Mouse (Mus musculus): ENCODE results near the gene 2410004B18Rik. TPM values are rescaled to one million over a fixed set of nuclear protein-coding genes. Genes with fewer than 3 reads are reported as not detected.
"Not testable (repeated sequence)": the region's sequence is repeated elsewhere in the genome, so short reads cannot be mapped to it uniquely, and the experiment has no call there.

2410004B18Rik gene
- 10 to 100 TPM; 22.6 to 23.1 TPM for total RNA-seq (2021)

DNA sequence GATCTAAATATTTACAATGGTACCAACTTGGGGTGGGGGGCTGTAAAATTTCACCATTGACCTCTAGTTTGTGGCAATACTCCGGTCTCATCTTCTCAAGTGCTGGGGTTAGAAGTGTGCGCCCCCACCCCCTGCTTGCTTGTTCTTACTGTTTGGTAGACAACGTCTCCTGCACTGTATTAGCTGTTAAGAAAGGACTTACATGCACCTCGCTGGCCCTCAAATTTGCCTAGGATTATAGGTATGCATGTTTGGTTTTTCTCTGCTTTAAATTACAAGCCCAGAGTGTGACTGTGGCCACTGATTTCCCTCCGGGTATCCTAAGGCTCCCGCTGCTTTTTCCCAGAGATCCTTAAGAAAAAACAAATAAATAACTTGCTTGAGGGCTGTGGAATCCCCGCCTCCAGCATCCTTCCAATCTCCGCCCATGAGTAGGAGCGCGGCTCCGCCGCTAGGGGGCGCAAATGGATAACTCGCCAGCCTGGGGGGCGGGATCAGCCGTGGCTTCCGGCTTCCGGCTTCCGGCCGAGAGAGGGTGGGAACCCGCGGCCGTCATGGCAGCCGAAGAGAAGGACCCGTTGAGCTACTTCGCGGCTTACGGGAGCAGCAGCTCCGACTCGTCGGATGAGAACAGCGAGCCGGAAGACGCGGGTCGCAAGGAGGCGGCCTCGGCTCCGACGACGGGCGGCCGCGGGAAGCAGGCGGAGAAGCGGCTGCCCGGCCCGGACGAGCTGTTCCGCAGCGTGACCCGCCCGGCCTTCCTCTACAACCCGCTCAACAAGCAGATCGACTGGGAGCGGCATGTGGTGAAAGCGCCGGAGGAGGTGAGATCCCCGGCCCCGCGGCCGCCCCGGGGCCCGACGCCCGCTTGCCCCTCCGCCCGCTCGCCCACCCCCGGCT is at the start of gene 2410004B18Rik:
Gene 2410004B18Rik, plus strand, starts transcription at position 510 of the 900 bp plus-strand sequence.
- DNase-seq: peak; percentile 93 to 95
- intact Hi-C loops (cut with DNase I): loop anchor here (1.0 kb wide), 1 partner anchor 31 kb away; no protein-coding TSS in a partner anchor

DNA sequence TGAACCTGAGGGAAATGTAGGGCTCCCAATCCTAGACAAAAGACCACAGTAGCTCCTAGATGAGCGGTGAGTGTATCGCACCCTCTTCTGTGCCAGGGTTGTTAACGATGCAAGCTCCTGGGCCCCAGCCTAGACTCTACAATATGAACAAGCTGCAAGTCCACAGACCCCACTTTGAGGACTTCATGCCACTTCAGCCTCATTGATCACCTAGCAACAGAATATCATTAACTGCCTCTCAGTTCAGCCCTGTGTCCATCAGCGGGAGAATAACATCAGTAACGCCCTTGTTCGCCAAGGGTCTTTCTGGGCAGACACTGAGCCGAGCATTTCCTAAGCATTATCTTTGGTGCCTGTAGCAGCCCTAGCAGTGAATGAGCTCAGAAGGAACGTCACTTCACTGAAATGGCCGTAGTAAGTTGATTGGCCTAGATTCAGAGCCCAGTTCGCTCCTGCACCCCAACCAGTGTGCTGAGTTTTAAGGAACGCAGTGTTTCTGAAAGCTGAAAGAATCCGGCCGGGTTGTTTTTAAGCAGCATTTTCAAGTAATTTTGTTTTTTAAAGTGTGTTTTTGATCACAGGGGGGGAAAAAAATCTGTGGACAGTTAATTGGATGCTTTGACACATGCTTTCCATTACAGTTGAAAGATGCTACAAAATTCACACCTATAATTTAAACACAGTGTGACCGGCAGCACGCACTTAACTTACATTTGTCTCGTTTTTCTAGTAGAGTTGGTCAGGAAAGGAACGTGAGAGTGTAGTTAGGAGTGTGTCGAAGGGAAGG is 47.3 kb upstream of the 2410004B18Rik start:
- intact Hi-C loops (cut with DNase I): no loop called here
- no peak for DNase-seq

DNA sequence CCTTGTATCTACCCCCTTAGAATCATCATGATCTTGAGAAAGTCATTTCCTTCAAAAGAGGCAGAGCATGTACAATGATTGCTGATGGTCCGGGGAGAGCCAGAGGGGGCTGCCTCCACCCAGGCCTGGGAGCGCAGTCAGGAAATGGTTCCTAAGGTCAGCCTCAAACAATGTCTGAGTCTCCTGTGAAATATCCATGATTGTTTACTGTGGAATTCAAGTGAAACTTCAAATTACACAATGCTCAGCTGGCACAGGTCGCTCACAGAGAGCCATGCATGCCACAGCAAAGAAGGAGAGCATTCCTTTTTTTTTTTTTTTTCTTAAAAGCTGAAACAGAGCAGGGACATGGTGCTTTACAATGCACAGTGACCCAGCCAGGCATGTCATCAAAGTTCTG is 45.4 kb upstream of the 2410004B18Rik start:
- DNase-seq: no peak
- intact Hi-C loops (cut with DNase I): no loop called here

DNA sequence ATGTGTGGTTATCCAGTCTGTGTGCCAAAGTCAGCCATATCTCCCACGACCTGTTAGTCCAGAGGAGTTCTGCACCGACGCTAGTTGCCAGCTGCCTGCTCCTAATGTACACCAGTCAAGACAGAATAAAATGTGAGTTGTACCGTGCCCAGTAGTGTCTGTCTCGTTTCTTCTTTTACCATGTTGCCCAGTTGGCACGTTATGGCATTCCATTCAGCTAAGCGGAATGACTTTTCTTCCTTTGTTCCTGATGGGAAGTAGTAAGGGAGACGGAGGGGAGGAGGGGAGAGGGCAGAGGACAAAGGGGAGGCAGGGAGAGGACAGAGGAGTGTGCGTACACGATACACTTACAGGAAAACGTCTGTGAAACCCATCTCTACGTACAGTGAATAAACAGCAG is 43.7 kb upstream of the 2410004B18Rik start:
- intact Hi-C loops (cut with DNase I): no loop called here
- DNase-seq: peak; percentile 43 to 46

DNA sequence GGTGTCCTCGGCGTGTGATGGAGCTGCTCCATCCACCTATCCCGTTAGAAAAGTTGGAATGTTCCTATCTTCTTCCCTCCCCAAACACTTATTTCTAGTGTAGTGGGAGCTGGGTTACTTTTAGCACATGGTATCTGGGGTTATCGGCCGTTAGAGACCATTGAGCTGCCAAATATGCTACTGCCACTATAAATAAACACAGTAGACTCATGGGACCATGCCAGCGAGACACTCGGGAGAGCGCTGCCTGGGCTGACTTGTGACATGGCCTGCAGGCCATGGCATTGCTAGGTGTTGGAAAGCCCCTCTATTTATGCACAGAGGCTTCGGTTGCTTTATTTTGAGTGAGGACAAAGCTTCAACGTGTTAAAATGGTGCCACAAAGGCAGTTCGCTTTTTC is 40.1 kb upstream of the 2410004B18Rik start:
- peak; percentile 82 to 87 for DNase-seq
- intact Hi-C loops (cut with DNase I): loop anchor here (5.0 kb wide), 1 partner anchor 140 kb away; the partner anchor contains the start of gene Ddah1

DNA sequence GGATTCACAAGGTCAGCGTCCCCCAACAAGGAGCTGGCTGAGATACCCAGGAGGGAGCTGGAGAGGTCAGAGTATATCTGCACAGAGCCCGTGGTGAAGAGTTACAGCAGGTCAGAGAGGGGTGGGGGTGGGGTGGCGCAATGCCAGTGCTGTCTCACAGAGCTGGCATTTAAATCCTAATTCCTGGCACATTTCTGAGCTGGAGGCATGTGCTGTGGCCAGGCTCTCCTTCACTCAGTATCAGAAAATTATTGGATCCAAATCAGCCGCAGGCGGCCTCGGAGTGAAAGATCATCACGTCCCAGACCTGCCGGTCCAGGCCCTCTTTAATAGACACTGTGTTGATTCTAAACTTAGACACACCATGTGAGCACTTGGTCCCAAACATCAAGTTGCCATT is 38.0 kb upstream of the 2410004B18Rik start:
- intact Hi-C loops (cut with DNase I): loop anchor here (5.0 to 10.0 kb wide), 3 partner anchors 143 to 495 kb away; partner anchors contain the start of gene Ddah1
- peak; percentile 69 to 86 for DNase-seq

DNA sequence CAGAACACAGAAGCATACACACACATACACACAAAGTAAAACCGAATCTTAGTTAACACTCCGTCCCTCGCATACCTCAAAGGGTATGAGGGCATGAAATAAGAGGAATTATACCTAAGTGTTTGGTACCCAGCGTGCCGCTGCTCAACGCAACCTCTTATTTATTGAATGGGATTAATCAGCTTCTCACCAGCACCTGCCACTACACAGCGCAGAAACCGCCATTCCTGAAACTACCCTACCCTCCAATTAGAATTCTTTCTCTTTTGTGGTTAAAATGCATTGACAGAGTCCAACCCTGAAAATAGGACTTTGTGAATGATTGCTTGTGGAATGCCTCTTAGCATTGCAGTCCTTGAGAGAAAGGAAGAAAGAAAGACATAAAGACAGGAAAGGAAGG is 34.3 kb upstream of the 2410004B18Rik start:
- no peak for DNase-seq
- intact Hi-C loops (cut with DNase I): loop anchor here (10.0 kb wide), 2 partner anchors 429 to 499 kb away; no protein-coding TSS in a partner anchor

DNA sequence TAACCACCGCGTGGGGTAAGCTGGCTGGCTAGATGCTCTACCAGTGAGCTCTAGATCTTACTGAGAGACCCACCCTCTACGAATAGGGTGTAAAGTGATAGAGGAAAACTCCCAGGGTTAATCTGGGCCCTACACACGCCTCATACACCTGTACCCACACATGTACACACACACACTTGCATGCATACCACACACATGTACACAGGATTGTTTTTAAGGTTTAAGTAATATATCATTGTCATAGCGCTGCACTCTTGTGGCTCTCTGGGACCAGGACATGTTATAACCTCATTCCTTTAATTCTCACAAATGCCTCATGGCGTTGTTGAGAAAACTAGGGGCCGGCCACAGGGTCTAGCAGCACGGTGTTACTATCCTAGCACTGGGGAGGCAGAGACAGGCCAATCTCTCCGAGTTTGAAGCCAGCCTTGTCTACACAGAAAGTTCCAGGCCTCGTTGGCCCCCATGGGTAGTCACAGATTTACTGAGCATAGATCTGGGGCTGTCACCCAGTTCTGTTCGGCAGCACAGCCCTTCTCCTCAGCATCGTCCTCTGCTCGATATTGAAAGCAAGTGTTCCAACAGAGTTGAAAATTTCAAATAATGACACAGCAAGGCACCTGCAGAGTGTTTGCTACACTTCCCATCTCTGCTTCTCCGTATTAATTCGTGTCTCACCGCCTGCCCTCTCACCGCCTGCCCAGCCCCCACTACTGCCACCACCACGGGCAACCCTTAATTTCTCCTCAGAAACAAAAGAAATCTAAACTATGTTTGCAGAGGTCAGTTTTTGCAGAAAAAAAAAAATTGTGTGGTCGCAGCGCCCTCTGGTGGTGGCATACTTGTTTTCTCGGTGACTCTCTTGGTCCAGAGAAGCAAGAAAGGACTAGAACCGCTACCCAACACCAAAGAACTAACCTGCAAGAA is 32.7 kb upstream of the 2410004B18Rik start:
- intact Hi-C loops (cut with DNase I): loop anchor here (1.0 to 10.0 kb wide), 6 partner anchors 47 to 500 kb away; partner anchors contain the start of gene Ccn1
- DNase-seq: peak; percentile 77 to 87

DNA sequence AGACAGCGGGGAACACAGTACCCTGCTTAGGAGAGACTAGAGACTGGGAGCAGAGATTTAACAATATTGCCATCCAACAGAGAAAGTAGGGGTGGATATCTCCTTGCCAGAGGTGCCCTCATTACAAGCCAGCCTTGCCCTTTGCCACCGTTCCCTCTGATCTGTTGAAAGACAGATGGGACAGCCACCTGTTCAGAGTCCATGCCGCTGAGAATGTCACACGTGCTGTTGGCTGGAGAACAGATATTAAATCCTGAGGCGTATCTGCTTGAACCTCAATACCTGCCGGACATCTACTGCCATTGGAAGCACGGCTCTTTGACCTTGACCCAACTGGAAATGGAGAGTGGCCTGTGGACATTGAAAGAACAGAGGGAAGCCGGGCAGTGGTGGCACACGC is 31.2 kb upstream of the 2410004B18Rik start:
- intact Hi-C loops (cut with DNase I): loop anchor here (1.0 to 10.0 kb wide), 3 partner anchors 31 to 502 kb away; no protein-coding TSS in a partner anchor
- DNase-seq: no peak

DNA sequence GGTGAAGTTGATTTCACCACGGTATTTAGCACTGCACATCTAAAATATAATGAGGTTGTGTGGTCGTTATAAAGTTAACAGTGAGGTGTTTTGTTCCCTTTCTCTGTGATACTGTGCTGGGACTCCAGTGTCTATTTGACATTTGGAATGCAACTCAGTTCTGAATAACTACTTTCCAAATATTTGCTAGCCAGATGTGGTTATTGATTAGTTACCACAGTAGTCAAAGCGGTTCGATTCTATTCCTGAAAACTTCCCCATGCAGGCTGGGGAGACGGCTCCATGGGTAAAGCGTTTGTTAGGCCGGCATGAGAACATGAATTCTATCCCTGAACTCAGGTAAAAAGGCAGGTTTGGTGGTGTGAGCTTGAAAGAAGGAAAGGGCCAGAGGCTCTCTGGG is 25.3 kb upstream of the 2410004B18Rik start:
- intact Hi-C loops (cut with DNase I): no loop called here
- no peak for DNase-seq

DNA sequence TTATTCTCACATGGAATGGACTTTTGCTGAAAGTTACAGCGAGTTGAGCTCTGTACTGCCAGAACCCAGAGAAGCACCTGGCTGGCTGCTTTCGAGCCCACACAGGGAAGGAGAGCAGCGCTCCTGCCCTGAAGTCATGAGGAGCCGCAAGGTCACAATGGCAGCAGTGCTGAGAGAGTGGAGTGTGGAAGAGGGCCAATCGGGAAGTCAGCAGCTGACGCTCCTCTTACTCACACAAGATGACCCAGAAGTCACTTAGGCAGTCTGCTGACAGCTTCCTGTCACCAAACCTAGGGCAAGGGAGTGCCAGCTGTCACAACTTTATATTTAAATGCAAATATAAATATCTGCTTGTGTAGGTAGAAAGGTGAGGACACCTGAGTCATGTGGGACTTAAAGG is 24.6 kb upstream of the 2410004B18Rik start:
- intact Hi-C loops (cut with DNase I): no loop called here
- no peak for DNase-seq

DNA sequence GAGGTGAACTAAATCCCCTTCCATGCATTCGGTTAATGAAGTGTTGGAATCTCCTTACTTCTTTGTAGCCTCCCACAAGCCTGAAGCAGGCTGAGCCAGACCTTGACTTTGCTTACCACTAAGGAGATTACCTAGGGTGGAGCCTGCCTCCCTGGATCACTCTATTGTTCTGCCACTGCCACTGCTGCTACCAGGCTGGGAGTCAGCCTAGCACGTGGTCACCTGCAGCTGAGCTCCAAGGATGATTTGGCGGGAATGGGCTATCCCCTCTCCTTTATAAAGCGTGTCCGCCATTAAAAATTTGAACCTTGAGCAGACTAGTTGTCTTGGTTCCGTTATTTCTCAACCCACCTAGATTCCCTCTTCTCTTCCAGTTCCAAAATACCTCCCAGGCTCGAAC is 23.9 kb upstream of the 2410004B18Rik start:
- intact Hi-C loops (cut with DNase I); DNase-seq: not testable (repeated sequence)

DNA sequence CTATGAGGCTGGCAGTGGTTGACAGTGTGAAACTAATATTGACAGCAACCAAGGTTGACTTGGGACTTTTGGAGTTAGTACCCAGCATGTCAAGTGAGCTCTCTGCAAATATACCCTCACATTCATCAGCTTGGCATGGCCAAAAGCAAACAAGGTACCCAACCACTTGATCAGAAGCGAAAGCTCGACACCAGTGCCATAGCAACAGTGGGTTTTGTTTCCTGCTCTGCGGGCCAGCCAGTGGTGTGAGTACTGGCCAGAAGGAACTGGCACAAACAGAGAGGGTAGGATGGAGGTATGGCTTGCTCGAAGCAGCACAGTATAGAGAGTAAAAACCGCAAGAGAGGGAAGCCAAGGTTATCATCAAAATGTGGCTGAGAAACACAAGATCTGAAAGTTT is 21.4 kb upstream of the 2410004B18Rik start:
- no peak for DNase-seq
- intact Hi-C loops (cut with DNase I): no loop called here

DNA sequence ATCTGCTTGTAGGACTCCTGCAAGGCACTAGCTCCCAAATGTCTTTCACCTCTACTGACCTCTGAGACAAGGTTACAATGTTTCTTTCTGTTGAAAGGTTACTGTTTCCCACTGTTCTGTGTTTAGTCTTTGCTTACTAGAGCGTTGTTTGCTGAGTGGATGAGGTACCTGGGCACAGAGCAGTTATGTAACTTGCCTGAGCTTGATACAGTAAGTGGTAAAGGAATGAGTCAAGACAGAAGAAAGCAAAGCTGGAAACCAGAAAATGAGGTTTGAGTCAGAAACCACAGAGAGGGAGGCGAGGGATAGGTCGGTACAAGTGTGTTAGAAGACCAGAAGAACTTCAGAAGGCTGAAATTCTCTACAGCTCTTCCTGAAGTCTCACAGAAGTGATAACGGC is 21.0 kb upstream of the 2410004B18Rik start:
- intact Hi-C loops (cut with DNase I): no loop called here
- no peak for DNase-seq

DNA sequence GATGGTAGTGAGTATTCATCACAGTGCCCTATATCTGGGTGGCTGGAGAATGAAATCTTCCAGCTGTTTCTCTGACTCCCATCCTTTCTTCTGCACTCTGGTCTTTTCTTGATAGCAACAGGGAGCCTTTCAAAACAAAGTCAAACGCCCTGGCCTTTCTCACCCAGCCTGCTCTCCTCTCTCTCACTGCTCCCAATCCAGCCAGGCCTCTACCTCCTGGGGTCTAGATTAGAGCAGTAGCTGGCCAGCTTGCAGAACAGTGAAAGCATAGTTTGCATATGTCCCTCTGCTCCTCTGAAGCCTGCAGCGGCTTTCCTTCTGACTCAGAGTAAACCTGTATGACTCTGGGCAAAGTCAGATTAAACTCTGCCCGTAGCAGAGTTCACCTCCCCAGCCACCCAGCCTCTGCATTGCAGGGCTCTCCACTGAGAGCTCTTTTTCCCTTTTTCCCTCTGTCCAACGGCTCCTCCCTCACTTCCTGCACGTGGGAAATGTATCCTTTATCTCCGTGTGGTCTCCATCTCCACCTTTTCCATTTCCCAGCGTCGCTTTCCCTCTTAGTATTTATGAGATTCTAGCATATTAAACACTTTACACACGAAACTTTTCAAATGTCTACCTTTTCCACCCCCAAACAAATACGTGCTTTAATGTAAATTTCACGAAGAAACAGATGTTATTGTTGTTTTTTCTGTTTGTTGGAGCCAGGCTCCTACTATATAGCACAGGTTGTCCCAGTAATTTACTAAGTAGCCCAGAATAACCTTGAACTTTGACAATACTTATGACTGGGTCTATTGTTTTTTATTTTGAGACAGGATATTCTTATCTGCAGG is 15.6 kb upstream of the 2410004B18Rik start, which contains the start of gene Bcl10:
Gene Bcl10, plus strand, starts transcription at position 786 of the 836 bp plus-strand sequence.
- DNase-seq: peak; percentile 38 to 40
- intact Hi-C loops (cut with DNase I): loop anchor here (2.0 to 5.0 kb wide), 2 partner anchors 273 to 340 kb away; partner anchors contain the start of gene Ccn1

DNA sequence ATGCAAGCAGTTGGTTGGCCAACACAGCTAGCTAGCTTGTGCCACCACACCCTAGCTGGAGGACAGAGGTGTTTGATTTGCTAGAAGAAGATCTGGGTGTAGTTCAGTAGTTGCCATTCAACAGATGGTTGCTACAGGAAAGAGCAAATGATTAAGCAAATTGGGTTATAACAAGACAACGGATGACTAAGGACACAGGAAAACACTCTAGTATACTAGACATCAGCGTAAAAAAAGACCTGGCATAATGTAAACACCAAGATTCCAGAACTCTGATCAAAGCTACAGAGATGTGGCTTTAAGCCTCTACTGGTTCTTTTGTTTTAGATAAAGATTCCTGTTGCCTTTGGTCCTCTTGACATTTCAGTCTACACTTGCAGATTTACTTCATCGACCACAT is 14.8 kb upstream of the 2410004B18Rik start:
- DNase-seq: no peak
- intact Hi-C loops (cut with DNase I): loop anchor here (2.0 to 5.0 kb wide), 2 partner anchors 274 to 341 kb away; partner anchors contain the start of gene Ccn1

DNA sequence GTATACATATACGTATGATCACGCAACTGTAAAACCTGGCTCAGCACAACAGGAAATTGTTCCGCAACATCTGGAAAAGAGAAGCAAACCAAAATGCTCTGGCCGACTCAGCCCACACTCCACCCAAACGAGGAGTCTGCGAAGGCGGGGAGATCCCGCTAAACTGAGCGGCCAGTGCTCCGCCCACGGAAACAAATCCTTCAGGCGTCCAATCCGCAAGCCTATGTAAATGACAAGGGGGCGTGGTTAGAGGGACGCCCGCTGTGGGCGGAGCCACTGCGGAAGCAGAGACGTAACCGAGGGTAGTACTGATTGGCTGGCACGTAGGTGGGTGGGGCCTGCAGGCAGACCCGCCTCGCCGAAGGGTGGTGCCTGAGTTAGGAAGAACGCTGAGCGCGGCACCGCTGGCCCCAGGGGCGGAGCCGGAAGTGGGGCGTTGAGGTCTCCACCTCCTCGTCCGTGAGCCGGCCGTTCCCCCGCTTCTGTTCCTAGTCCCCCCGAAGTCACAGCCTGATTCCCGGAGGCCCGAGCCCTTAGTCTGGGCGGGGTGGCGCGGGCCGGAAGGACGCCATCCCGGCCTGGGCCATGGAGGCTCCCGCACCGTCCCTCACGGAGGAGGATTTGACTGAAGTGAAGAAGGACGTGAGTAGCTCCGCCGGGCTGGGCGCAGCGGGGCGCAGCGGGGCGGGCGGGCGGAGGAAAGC is 13.8 kb upstream of the 2410004B18Rik start:
- DNase-seq: peak; percentile 99 to 100
- intact Hi-C loops (cut with DNase I): loop anchor here (2.0 to 5.0 kb wide), 2 partner anchors 275 to 342 kb away; partner anchors contain the start of gene Ccn1

All from heart, postnatal 10 days (tissue).